Mouse (Mus musculus): ENCODE measurements around the gene Entpd8.

Entpd8 gene

DNA sequence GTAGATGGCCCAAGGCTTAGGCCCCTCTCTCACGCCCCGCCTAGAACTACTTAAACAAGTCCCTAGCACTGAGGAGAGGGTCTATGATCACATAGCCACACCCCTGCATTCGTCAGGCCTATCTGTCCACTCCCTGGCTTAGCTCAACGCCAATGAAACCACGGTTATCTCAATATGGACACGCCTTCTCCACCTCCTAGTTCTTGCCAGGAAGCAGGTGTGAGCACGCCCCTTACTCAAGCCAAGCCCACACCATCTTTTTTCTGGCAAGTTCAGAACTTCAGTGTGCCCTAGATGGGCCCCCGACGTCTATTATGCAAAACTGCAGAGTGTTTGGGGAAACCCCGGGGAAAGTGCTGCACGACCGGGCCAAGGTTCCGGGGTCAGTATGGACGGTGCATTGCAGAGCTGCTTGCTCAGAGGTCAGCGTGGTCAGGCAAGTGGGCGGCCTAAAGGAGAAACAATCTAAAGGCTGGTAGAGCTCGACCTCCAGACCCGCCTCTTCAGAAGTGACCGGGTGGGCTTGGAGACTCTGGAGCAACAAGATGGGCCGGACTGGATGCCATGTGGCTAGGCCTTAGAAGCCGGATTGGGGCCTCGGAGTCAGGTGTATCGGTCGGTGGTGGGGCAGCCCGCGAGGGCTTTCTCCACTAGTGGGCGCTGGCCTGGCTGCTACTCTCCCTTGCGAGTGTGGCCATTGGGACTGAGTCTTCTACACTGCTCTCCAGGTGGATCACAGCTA lies 15.2 kb downstream of the Entpd8 start, which contains the start of gene Noxa1:
Gene Noxa1, minus strand, starts transcription at position 41 of the 742 bp plus-strand sequence.
- DNase-seq (ENCODE audit: low read depth, low spot score), result peak; percentile 27

DNA sequence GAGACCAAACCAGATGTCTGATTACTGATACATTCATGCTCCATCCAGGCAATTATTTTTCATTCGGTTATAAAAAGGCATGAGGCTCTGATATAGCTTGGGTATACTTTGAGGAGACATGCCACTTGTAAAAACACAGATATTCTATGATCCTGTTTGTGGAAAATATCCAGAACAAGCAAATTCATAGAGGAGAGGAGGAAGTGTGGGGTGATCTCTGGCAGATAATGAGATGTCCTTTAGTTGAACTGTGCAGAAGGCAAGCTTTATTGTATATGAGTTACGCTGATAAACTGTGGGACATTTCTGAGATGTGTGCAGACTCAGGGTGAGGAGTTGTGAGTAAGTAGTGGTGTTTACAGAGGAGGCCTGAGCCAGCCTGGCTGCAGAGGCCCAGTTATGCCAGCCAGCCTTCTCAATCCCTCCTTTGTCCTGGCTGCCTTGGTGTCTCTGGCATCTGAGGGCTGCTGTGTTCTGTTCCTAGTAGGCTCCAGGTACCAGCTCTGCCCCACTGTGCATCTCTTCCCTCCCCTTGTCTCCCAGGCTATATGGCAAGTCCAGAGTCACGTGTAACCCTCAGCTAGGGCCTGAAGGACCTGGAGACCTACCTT lies 18.0 kb downstream of the Entpd8 start:
- DNase-seq (ENCODE audit: low read depth, low spot score), result no peak

DNA sequence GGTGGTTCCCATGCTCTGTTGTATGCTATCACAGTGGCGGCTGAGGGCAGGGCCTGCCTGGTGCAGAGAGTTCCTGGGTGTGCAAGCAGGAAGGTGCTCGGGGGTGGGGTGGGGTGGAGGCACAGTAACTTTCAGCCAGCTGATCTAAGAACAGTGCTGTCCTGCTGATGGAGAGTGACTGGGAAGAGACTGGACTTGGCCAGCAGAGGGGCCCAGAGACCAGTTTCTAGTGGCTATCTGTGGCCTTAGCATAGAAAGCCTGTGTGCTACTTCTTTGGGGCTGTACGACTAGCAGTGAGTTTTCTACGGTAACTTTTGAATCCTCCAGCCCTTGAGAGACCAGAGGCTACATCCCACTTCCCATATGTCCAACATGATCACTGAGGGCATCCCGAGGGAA lies 18.9 kb downstream of the Entpd8 start:
- DNase-seq (ENCODE audit: low read depth, low spot score), result no peak

DNA sequence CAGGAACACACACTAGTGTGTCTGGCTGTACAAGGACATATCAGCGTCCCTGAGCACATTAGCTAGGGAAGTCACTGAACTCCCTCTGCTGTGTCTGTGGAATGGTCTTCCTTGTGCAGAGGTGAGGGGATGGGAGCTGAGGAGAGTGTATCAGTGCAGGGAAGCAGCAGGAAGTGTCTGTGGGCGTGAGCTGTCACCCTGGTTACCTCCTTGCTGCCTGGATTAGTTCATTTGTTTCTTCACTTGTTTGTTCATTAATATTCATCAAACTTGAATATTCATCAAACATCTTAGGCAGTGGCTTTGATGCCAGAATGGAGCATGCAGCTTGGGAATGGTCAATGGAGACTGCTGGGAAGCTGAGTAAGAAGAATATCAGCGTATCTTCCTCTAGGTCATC lies 19.6 kb downstream of the Entpd8 start:
- no peak for DNase-seq (ENCODE audit: low read depth, low spot score)

DNA sequence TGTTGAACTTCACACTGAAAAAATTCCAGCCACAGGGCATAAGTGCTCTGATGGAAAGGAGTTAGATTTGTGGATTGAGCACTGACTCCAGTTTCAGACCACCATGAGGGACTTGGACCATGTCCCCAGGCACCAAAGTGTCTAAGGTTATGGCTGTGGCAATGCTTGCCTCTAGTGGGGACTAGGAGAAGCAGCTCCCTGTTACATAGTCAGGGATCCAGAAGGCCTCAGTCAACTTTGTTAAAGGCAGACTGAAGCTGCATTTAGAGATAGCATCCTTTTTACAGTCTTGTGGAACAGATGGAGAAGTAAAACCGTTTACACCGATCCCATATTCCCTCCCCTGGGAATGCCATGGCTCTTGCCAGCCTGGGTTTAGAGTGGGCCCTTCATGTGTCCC lies 24.0 kb downstream of the Entpd8 start:
- DNase-seq (ENCODE audit: low read depth, low spot score), result no peak

DNA sequence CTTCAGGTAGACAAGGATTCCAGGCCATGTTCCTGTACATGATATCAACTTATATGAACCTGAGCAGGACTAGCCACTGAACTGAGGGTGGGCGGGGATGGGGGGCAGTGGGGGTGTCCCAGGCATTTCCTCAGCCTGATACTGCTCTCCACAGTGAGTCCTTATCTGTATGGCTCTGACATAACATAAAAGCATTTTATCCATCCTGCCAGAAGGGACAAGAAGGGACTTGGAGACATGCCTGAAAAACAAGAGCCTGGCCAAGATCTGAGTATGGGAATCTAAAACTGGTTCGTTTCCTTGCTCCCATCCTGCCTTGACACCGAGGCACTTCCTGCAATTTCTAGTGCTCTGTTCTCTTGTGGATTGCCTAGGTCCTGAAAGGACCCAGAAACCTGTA lies 25.9 kb downstream of the Entpd8 start:
- no peak for DNase-seq (ENCODE audit: low read depth, low spot score)

DNA sequence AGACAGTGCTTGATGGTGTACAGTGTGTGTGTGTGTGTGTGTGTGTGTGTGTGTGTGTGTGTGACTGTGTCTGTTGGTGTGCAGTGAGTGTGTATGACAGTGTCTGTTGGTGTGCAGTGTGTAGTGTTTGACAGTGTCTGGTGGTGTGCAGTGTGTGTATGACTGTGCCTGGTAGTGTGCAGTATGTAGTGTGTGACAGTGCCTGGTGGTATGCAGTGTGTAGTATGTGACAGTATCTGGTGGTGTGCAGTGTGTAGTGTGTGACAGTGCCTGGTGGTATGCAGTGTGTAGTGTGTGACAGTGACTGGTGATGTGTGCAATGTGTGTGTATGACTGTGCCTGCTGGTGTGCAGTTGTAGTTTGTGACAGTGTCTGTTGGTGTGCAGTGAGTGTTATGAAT lies 29.4 kb downstream of the Entpd8 start:
- DNase-seq (ENCODE audit: low read depth, low spot score), result no peak

DNA sequence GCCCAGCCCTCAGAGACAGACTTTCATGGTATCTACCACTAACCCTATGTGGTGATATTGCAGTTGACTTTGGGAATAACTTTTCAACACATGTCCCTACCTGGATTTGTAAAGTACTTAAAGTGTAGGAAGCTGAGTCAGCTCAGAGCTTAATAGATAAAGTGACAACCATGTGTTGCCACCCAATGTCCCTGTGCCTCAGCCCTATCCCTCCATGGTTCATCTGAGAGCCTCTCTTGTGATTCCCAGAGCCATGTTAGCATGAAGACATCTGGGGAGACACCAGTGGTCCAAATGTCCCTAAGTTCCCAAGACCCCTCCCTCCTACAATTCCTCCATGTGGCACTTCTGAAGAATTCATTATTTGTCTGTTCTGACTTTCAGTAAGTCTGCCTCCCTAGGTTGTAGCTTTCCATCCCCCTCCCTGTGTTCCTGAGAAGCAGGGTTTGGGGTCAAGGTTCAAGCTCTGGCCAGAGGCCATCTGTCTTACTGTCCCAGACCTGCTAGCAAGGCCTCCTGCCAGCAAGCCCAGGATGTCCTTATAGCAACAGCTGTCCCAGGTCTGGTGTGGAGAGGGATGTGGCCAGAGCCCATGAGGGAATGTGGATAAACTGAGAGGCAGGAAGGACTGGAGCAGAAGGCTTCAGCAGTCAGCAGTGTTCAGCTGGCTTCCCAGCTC lies 30.5 kb downstream of the Entpd8 start:
- no peak for DNase-seq (ENCODE audit: low read depth, low spot score)

DNA sequence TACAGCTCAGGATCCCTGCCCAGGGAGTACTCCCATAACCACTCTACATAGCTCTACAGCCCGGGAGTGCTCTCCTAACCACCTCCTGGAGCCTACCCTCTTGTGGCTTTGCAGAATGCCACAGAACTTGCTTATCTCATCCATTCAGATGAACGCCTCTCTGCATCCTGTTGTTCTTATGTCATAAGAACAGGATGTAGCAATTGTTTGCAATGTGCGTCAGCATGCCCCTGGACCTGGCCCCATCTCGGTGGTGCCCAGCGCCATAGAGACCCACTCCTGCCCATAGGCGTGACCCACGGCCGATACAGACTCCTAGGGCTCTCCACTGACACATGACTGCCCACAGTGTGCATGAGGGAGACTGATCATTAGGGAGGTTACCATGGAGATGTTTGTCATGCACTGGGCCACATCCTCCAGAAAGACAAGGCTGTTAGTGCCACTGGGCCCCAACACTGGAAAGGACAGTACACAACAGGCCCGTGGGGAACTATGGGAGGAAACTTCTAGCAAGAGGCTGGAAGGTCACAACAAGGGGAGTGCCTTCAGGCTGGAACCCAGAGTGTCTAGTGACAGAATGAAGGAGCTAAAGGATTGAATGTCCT lies 31.2 kb downstream of the Entpd8 start:
- DNase-seq (ENCODE audit: low read depth, low spot score), result no peak

DNA sequence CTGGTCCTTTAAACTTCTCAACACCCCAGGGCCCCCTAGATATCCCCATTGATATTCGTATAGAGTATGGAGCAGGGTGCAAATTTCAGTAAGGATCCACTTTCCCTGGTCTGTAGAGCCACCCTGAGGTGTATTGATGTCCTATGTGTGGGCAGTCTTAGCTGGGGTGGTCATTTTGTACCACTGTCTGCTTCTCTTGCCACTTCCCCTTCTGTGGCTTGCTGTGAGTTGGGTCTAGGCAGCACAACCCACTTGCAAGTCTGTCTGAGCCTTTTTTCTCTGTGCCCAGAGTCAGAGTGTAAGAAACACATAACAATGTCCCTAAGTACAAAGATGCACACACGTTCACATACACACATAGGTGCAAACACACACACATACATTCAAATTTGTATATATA lies 34.2 kb downstream of the Entpd8 start:
- DNase-seq (ENCODE audit: low read depth, low spot score), result no peak

DNA sequence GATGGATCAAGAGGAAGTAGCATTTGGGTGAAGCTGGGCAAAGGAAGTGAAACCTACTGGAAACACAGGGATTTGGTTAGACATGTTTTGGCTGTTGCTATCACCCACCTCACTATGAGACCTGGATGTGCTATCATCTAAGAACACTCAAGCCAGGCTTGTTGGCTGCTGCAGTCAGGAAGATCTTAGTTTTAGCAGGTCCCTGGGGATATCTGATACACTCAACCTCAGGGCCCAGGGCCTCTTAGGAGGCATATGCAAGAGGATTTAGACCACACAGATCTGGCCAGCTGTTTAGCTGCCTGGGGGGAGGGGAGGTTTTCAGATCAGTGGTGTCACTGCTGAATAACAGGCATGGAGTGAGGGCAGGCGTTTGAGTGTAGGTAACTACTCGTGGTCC lies 35.3 kb downstream of the Entpd8 start:
- DNase-seq (ENCODE audit: low read depth, low spot score), result no peak

DNA sequence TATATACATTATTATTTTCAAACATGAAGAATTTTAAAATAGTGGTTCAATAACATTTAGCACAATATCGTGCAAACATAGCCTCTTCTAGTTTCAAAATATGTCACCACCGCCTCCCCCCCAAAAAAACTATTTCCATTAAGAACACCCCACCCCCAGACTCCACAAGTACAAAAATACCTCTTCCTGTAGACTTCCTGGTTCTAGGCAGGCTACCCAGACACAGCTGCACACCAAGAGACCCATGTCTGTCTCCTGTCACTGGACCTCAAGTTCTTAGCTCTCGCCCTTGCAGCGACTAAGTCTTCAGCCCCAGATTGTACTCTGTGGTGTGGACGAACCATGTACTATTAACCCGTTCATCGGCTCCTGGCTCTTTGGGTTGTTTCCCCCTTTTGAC lies 40.9 kb downstream of the Entpd8 start:
- DNase-seq (ENCODE audit: low read depth, low spot score), result no peak

DNA sequence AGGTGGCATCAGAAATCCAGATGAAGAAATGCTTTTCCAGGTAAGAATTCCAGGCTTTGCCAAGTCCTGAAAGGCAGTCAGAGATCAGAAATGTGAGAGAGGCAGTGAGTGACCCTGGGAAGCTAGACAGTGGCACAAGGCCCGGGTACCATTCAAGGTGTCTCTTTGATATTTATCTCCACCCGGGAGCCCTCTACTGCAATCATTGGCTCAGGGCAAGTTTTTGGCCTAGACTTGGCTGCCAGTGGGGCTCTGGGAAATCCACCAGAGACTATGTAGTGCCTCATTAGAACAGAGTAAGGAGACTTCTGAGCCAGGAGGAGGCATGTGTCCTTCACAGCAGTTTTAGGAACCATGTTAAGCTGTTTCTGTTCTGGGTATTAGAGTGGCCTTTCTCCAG lies 42.6 kb downstream of the Entpd8 start:
- no peak for DNase-seq (ENCODE audit: low read depth, low spot score)

DNA sequence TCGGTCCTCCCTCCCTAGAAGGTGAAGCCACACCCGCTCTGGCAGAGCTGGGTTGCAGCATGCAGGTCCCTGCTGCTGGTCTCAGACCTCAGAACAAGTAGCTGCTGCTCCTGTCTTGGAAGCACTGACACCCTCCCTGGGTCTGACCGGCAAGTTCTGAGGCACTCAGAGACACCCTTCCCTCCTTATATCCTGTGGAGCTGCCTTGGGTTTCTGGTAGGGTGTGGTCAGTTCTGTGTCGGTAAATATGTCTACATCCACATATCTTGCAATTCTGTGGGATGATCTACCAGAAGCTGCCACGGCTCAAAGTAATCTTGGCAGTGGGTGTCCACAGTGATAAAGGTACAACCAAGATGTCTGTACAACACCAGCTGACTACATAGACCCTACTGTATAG lies 43.4 kb downstream of the Entpd8 start:
- DNase-seq (ENCODE audit: low read depth, low spot score), result no peak

DNA sequence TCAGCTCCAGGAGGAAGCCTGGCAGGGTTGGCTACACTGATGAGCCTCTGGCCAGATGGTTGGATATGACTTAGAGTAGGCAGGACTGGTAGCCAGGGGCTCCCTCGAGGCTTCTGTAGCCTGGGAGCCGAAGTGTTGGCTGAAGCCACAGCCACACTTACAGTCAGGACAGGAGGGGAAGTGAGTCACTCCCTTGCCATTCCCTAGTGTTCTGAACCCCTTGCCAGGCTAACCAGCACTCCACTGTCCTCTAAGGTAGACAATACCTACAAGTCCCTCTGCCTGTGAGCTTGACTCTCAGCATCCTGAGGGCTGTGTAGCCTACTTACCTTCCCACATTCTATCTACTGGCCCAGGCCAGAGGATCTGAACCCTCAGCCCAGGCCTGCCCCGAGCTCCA lies 44.3 kb downstream of the Entpd8 start:
- no peak for DNase-seq (ENCODE audit: low read depth, low spot score)

DNA sequence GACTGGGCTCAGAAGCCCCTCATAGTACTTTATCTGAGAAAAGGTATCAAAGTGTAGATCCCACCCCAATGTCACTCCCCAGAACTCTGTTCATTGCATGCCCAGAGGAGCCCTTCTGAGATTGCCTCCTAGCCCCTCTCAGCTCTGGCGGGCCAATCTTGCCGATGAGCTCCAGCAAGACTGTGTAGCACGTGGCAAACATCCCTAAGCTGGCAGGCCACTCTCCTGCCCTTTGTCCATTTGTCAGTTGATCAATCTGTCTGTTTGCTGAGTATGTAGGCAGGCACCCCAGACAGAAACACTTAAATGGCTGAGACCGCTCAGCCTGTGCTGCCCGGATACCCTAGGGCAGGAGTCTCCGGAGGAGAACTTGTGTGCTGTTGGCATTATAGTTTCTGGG lies 45.0 kb downstream of the Entpd8 start:
- no peak for DNase-seq (ENCODE audit: low read depth, low spot score)

DNA sequence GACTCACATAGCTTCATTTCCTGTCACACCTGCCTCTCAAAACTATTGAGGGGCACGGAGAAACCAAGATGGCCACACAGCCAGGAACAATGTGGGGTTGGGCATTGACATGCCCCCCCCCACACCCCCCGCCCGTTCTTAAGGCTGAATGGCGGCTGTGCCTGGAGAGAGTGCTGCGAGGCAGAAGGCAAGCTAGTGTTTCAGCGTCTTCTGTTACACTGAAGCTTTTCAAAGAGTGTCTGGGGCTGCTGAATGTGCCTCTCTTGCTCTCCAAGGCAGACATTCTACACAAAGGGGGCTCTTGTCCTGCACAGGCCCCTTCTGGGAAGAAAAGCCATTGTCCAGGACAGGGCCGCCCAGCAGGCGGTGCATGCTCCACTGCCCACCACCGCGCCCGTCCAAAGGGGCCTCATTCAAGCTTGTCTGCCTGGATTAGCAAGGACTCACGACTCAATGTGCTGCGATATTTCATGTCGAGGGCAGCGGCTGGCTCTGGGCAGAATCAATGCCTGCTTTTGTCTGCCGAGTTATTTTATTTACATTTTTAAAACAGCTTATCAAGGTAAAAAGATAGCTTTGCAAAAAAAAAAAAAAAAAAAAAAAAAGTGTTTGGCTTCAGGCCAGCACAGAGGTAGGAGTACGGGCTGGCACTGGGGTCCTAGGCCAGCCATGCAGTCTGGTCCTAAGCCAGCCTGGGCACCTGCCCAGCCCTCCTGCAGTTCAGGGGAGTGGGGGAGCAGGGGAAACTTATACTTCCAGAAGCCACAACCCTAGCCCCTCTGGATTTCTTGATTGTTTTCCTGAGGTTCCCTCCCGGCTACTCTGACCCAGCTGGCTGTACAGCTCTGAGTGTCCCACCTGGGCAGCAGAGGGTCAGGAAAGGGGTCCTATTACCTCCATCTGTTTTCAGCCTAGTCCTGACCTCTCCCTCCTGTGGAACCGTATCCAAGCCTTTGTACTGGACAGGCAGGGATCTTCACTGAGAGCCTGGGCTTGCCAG lies 46.2 kb downstream of the Entpd8 start:
- DNase-seq (ENCODE audit: low read depth, low spot score), result peak; percentile 55

DNA sequence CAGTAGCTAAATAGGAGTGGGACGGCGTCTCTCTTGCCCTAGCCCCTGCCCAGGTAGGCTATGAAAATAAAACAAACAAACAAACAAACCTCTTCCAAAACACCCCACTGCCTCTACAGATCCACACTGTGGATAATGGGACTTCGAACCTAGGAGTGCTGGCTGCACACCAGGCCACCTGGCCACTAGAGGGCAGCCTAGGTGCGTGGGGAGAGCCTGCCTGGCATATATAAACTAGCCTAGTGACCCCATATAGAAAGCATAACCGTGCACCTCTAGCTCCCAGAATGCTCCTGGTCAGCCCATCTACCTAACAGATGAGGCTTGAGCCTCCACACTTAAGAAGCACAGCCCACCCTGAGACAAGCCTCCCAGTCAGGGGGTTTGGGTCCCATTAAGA lies 47.1 kb downstream of the Entpd8 start:
- DNase-seq (ENCODE audit: low read depth, low spot score), result peak; percentile 42

DNA sequence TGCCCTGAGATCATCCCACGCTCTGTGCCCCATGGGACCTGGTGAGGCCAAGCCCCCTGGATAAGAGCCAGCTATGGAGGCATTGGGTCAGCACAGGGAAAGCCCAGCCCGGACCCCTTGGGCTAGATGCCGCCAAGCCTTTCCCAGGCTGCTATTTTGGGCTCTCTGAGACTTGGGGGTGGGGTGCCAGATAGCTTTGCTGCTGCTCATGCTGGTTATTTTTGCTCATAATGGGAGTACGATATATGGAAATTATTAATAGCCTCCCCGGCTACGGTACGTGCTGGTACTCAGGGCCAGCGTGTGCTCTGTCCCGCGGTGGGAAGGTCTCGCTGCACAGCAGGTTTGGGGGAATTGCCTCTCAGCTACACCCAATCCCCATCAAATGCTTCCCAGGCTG lies 48.0 kb downstream of the Entpd8 start:
- DNase-seq (ENCODE audit: low read depth, low spot score), result no peak

DNA sequence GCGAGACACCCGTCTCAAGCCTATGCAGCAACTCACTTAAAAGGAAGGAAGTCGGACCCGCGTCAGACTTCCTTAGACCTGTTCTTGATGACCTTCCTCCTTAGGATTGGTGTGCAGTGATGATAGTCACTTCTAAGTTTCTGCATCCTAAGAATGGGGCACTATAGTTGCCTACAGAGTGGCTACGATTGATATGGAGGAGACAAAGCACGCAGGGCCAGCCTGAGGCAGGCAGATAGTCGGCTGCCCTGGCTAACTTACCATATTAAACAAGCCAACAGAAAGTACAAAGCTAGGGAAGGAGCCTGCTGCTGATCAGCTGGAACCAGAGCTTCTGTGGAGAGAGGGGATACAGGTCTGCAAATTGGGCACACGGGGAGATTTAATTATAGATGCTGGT lies 51.5 kb downstream of the Entpd8 start:
- no peak for DNase-seq (ENCODE audit: low read depth, low spot score)
